Mouse (Mus musculus) adrenal gland, postnatal 4 days (tissue): ENCODE data around the gene Brpf3. TPM values are rescaled to one million over a fixed set of nuclear protein-coding genes. Genes with fewer than 3 reads are reported as not detected.
A peak's percentile ranks its signal among the peaks of the same experiment; 100 is the strongest.
"Not testable (repeated sequence)": the region's sequence is repeated elsewhere in the genome, so short reads cannot be mapped to it uniquely, and the experiment has no call there.

ENCODE experiments used
- DNase-seq, 2 experiments: peaks; one replicate each; pipeline ENCODE4 v3.0.0; 2021 to 2022; ENCODE audit warnings: low spot score in 2 of 2, mixed read lengths in 2 of 2
- long read RNA-seq, 2 experiments: library from polyadenylated mRNA; stranded (forward); transcript quantifications; one replicate each; pipeline ENCODE4 v2.0.0; 2021
- total RNA-seq, 2 experiments: library from RNA; stranded (reverse); gene quantifications; 2 replicates each; pipeline ENCODE4 v1.2.3; 2021

The Brpf3 gene
- 10 to 100 TPM; 81.7 to 89.0 TPM for total RNA-seq
- long read RNA-seq, experiment 1, full-length matches to known transcripts: 1 of 11 reads
- long read RNA-seq, experiment 1, partial matches to known transcripts: 7 of 11 reads
- long read RNA-seq, experiment 1, other reads (novel, unspliced or antisense): 3 of 11 reads
- long read RNA-seq, experiment 2, full-length matches to known transcripts: 2 of 19 reads
- long read RNA-seq, experiment 2, partial matches to known transcripts: 6 of 19 reads
- long read RNA-seq, experiment 2, other reads (novel, unspliced or antisense): 11 of 19 reads

GRCm38 (mm10) chr17:28800671-28801412 lies at the start of gene Brpf3:
Gene Brpf3, plus strand, starts transcription at chr17:28801090.
- DNase-seq: peak; percentile 77

DNA sequence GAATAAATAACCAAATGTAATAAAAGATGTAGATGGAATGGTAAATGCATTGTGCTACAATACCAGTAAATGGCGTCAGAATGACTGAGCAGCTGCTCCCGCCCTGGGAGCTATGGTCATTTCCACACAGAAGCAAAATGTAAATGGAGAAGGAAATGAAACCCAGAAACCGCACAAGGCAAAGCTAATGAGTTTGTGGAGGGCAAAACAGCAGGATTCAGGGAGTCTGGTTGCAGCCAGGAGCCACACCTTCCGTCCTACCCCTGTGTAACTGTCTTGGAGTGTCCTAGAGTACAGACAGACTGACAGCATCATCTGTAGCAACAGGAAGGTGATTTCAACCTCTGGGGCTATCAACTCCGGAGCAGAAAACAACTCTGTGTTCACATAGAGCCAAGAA lies 44.4 kb upstream of the Brpf3 start:
- DNase-seq: no peak

DNA sequence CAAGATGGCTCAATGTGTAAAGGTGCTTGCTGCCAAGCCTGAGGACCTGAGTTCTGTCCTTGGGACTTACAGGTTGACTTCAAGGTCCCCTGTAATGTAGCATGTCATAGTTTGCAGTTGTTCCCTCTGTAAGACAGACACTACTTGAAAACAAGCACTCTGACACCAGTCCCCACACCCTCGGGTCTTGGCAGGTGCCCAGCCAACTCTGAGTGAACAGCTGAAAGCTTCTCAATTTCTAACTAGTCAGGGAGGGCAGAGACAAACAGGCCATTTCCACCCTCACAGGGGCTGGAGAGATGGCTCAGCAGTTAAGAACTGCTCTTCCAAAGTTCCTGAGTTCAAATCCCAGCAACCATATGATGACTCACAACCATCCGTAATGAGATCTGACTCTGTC lies 43.4 kb upstream of the Brpf3 start:
- DNase-seq: no peak

DNA sequence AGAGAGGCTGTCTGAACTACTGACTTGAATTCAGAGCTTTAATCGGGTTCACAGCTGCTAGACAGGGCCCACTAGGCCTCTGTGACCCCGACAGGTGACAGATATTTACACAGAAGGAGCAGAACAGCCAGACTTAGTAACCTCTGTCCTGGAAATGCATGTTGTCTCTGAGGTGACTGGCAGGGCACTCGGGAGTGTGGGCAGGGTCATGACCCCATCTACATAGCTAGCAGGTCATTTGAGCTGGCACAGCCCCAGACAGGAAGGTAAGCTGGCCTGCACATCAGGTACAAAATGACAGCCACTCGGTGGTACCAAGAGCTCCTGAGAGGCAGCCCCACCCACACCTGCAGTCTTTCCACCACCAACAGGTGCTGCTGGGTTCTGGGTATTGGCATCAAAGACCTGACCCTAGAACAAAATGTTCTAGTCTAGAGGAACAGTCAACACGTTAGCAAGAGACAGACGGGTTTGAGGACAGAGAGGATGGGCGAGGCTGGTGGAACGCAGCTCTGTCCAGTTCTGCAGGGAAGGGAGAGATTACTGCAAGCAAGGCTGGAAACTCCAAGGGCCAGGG lies 40.1 kb upstream of the Brpf3 start:
- DNase-seq: no peak

DNA sequence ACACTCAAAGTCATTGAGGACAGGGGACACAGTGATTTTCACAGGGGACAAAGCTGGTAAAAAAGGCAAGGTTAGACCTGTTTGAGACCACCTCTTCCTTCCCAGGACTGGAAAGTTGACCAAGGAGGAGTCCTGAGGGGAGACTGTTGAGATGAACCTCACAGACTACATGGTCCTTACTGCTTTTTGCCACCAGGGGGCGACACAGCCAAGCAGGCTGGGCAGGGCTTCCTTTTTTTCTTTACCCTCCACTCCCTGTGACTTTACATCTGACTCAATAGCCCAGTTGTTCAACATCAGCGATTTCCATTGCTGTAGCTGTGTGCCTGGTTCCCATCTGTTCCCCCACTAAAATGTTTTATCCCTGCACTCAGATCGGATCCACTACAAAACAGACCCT lies 39.0 kb upstream of the Brpf3 start:
- peak; percentile 68 to 77 for DNase-seq

- no peak for DNase-seq
Observed at GRCm38 (mm10) chr17:28766203-28766602, 34.7 kb upstream of the Brpf3 start.

DNA sequence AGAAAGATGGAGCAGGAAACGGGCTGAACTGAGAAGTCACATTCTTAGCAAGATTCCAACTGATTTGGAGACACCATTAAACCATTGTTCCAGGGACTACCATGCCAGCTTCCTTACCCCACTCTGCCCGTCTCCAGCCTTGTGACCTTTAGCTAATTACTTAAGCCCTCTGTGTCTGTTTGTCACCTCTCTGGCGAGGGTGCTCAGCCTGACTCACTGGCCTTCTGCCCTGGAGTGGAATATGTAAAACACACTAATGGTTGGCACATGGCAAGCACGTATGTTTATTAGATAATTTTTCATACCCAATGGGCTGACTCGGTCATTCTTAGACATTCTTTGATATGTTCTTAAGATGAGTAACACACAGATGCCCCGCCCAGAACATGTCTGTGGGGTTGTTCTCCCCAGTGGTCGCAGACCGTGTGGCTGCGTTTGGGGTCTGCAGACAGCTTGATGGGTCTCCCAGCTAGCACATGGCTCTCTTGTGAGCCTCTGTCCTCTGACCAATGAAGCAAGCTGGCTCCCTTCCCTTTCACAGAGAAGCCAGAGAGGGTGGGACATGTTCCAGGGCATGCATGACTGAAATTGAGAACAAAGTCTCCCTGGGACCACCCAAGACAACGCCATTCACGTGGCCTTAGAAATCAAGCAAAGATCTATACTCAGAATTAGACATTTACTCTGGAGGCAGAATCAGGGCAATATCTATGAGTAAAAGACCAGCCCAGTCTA lies 33.9 kb upstream of the Brpf3 start:
- no peak for DNase-seq

GRCm38 (mm10) chr17:28769121-28769874 lies 31.6 kb upstream of the Brpf3 start, which contains the start of gene Mapk13:
Gene Mapk13, plus strand, starts transcription at chr17:28769297.
- DNase-seq: no peak

- no peak for DNase-seq
Observed at GRCm38 (mm10) chr17:28769875-28770421, 30.9 kb upstream of the Brpf3 start.

DNA sequence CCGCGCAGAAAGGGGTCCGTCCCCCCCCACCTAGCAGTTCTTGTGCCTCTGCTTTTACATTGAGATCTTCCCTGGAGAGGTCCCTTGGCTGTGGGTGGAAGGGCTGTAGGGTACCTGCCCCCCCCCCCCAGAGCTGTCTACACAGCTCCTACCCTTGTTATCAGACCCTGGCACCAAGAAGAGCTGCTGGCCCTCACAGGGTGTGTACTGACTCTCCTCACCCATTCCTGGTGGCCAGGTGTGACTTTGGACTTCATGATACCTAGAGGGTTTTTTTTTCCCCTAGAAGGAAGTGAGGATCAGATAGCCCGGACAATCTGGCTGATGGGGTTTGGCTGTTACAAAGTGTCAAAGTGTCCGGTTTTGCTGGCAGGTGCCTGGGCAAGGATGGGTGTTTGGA lies 29.6 kb upstream of the Brpf3 start:
- no peak for DNase-seq

- DNase-seq: not testable (repeated sequence)
Observed at GRCm38 (mm10) chr17:28774303-28774702, 26.6 kb upstream of the Brpf3 start.

DNA sequence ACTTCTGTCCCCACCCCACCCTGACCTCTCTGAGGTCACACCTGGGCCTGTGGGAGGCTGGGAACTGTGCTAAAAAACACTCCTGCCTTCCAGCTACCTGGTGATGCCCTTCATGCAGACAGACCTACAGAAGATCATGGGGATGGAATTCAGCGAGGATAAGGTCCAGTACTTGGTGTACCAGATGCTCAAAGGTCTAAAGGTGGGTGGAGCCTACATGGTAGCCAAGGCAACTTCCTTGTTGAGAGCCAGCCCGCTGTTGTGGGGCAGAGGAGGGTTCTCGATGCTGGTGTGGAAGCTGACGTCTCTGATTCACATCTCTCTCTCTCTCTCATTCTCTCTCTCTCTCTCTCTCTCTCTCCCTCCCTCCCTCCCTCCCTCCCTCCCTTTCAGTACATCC lies 25.7 kb upstream of the Brpf3 start:
- no peak for DNase-seq

DNA sequence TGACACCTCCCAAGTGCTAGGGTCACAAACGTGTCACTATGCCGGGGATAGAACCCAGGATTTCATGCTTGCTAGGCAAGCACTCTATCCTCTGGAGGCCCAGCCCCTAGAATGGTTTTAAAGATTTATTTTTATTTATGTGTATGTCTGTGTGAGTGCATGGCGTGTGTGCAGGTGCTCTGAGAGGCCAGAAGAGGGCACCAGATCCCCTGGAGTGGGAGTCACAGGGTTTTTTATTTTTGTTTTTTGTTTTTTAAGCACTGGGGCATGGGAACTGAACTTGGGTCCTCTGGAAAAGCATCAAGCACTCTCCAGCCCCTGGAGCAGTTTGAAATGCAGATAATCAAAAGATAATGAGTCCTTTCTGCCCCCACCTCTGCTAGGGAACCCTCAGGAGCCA lies 24.1 kb upstream of the Brpf3 start:
- DNase-seq: no peak

DNA sequence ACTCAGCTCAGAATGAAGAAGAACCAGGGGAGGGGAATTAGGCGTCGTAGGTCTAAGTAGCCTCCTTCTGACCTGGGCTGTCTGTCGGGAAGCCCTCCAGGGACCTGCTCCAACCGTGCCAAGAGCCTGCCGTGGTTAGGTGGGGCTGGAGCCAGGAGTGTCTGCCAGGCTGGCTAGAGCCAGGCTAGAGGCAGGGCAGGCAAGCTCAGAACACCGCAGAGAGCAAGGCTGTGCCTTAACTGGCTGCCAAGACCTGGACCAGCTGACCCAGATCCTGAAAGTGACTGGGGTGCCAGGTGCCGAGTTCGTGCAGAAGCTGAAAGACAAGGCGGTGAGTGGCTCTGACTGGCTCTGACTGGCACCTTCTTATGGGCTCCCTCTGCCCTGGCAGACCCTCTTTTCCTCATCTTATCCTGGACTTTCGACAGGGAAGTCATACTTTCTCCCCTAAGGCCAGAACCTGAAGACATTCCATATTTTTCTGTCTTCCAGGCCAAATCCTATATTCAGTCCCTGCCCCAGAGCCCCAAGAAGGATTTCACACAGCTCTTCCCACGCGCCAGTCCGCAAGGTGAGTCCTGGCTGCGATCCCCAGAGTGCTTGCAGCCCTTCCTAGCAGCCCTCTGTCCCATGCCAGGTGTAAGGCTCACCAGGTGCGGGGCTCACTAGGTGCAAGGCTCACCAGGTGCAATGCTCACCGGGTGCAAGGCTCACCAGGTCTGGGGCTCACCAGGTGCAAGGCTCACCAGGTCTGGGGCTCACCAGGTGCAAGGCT lies 23.5 kb upstream of the Brpf3 start:
- no peak for DNase-seq

DNA sequence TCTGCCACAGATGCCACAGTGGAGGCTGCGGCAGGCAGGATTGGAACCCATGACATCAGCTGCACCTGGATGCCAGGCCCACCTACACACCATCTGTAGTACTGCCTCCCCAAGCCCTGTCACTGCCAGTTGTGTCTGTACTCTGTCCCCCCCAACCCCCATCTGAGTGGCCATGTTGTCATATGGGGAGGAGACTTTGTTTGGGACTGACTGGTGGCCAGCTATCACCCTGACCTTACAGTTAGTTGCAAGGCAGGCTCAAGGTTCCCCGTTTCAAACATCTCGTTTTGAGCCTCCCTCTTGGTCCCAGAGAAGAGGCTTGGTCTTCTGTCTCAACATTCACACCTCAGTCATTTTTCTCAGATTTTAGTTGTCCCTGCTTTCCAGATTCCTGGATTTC lies 21.2 kb upstream of the Brpf3 start:
- no peak for DNase-seq

DNA sequence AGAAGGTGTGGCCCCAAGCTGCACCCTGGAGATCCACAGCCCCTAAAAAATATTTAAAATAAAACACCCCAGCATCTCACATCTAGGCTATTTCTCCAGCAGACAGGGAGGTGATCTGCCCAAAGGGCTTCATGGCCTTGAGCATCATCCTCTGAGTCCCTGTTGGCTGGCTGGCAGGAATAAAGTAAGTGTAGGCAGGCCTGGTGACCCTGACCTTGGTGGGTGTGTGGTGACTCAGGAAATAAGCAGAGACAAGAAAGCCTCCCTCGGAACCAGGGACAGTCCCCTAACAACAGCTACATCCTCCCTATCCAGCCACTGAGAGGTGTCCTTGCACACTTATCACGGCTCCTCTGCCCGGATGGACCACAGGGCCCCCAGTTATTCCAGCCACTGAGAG lies 20.1 kb upstream of the Brpf3 start:
- DNase-seq: peak in 1 of 2 experiments; percentile 46

DNA sequence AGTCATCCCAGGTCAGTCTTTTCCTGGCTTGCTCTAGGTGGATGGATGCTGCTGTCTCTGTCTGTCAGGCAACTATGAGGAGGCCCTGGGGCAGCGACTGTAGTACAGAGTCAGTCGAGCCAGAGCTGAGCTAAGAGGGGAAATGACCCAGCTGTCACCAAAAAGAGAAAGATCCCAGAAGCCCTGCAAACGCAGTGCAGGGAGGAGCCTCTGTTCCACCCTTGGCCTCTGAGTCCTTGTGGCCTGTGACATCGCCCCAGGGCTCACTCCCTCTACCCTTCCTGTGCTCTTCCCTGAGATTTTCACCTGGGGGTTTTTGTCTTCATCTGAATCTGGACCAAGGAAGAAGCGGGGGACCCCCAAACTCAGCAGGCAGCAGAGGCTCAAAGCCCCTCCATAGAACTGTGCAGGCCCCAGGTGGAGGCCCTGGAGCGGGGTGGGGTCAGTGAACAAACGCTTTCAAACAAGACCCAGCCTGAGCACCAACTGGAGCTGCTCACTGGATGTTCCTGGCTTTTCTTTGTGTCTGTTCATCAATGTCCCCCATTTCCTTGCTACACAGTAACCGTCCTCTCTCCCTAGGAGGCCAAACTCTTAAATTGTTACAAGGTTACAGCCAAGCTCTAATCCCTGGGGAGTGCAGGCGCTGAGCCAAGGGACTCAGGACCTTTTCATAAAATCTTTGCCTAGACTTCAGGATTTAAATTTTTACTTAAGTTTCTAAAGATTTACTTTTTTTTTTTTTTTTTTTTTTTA lies 19.4 kb upstream of the Brpf3 start:
- DNase-seq: no peak

DNA sequence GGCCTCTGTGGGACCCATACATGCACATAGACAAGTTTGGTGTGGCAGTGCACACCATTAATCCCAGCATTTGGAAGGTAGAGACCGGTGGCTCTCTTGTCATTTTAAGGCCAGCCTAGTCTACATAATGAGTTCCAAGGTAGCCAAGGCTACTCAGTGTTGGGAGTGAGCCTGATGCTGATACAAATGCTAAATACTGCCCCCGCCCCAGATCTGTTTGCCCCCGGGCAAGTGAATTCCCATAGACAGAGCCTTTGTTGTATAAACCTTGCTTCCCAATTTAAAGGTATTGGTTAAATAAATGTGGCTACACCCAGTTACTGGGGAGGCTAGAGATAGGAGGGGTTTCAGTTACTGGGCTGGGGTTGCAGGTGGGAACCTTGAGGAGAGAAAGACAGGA lies 15.9 kb upstream of the Brpf3 start:
- no peak for DNase-seq

GRCm38 (mm10) chr17:28787507-28787906 lies 13.4 kb upstream of the Brpf3 start:
- no peak for DNase-seq
